In genomic region chr4:147927705-147928104, GRCm38 (mm10) we compare ENCODE assay signal across 11 mouse cellular contexts. TPM values are rescaled to one million over a fixed set of nuclear protein-coding genes. Genes with fewer than 3 reads are reported as not detected.
DNase-seq lines count a peak whose midpoint lies in the region; ATAC-seq lines count a peak whose summit lies in the region.
"Had no signal": no experiment of that assay in that cellular context is flagged by ENCODE, and none has a peak within 500 bp of the region (broad histone marks: within the 10 kb centered on the region; RNA-seq: fewer than 3 reads in every experiment).

No protein-coding gene starts in this region.

- H3K9ac ChIP-seq in hindbrain, embryonic 11.5 days (ENCODE audit: low read depth, low read length) = no peak overlapping the region
- H3K9ac ChIP-seq in hindbrain, embryonic 13.5 days = no peak overlapping the region
- H3K9ac ChIP-seq in forebrain, embryonic 12.5 days = no peak overlapping the region
- H3K9ac ChIP-seq: embryonic facial prominence, embryonic 15.5 days; limb, embryonic 15.5 days had no signal

- H3K4me1 ChIP-seq in hindbrain, embryonic 11.5 days (replicated peaks; ENCODE audit: control insufficient read depth, insufficient read depth, low read length) = no peaks in the 10 kb centered on the region
- no peaks in the 10 kb centered on the region for H3K4me1 ChIP-seq in hindbrain, embryonic 13.5 days (replicated peaks)
- H3K4me1 ChIP-seq in forebrain, embryonic 12.5 days = 0 out of 2 replicates have a peak, but pooled peaks cover 5% of the 10 kb centered on the region

- peak; percentile 17 for DNase-seq in hindbrain, embryonic 11.5 days (ENCODE audit: low spot score)
- peak; percentile 72 for DNase-seq in heart, adult 8-10 months (ENCODE audit: low spot score)
- peak; percentile 76 to 79 for DNase-seq in kidney, postnatal 25 days
- DNase-seq in spleen, postnatal 14 days (ENCODE audit: low spot score in 2 of 2) = no peak
- no peak for DNase-seq in spleen, adult 12 weeks (ENCODE audit: low spot score)

- no peak overlapping the region for H3K4me2 ChIP-seq in hindbrain, embryonic 11.5 days (replicated peaks; ENCODE audit: low read depth, low read length)
- no peak overlapping the region for H3K4me2 ChIP-seq in hindbrain, embryonic 13.5 days
- no peak overlapping the region for H3K4me2 ChIP-seq in forebrain, embryonic 12.5 days
- H3K4me2 ChIP-seq: embryonic facial prominence, embryonic 15.5 days; limb, embryonic 15.5 days had no signal

- no peaks in the 10 kb centered on the region for H3K27me3 ChIP-seq in hindbrain, embryonic 11.5 days (ENCODE audit: control insufficient read depth, insufficient read depth, low read length)
- no peaks in the 10 kb centered on the region for H3K27me3 ChIP-seq in hindbrain, embryonic 13.5 days
- H3K27me3 ChIP-seq in forebrain, embryonic 12.5 days = no peaks in the 10 kb centered on the region
- H3K27me3 ChIP-seq: embryonic facial prominence, embryonic 15.5 days; limb, embryonic 15.5 days had no signal

- H3K9me3 ChIP-seq in hindbrain, embryonic 11.5 days (ENCODE audit: control insufficient read depth, low read length) = no peaks in the 10 kb centered on the region
- no peaks in the 10 kb centered on the region for H3K9me3 ChIP-seq in hindbrain, embryonic 13.5 days
- H3K9me3 ChIP-seq in forebrain, embryonic 12.5 days = no peaks in the 10 kb centered on the region
- H3K9me3 ChIP-seq: embryonic facial prominence, embryonic 15.5 days; limb, embryonic 15.5 days had no signal

- no peak overlapping the region for H3K27ac ChIP-seq in hindbrain, embryonic 11.5 days (ENCODE audit: low read depth, low read length)
- H3K27ac ChIP-seq in hindbrain, embryonic 13.5 days = no peak overlapping the region
- no peak overlapping the region for H3K27ac ChIP-seq in forebrain, embryonic 12.5 days
- H3K27ac ChIP-seq: embryonic facial prominence, embryonic 15.5 days; limb, embryonic 15.5 days had no signal

- no peaks in the 10 kb centered on the region for H3K36me3 ChIP-seq in hindbrain, embryonic 11.5 days (ENCODE audit: control insufficient read depth, insufficient read depth, low read length)
- peaks cover 7% of the 10 kb centered on the region; the same call in 1 of the 2 replicates for H3K36me3 ChIP-seq in hindbrain, embryonic 13.5 days
- H3K36me3 ChIP-seq in forebrain, embryonic 12.5 days (replicated peaks) = peaks cover 8% of the 10 kb centered on the region; the same call in 1 of the 2 replicates

- no peak overlapping the region for H3K4me3 ChIP-seq in hindbrain, embryonic 11.5 days (ENCODE audit: low read depth, low read length)
- H3K4me3 ChIP-seq in hindbrain, embryonic 13.5 days = no peak overlapping the region
- H3K4me3 ChIP-seq in forebrain, embryonic 12.5 days (replicated peaks) = no peak overlapping the region
- H3K4me3 ChIP-seq: embryonic facial prominence, embryonic 15.5 days; limb, embryonic 15.5 days had no signal

- 43% methylated on average over 8 of the region's 8 CpGs for WGBS in hindbrain, embryonic 11.5 days
- 51% methylated on average over 8 of the region's 8 CpGs for WGBS in hindbrain, embryonic 13.5 days
- 36% methylated on average over 8 of the region's 8 CpGs for WGBS in forebrain, embryonic 12.5 days

- no peak for ATAC-seq in hindbrain, embryonic 11.5 days (ENCODE audit: low FRiP score)
- ATAC-seq in hindbrain, embryonic 13.5 days (ENCODE audit: low FRiP score) = no peak
- ATAC-seq in megakaryocyte progenitor cell, adult 5-6 weeks (replicated peaks; ENCODE audit: poor library complexity) = peak; percentile 62
- no peak for ATAC-seq in forebrain, embryonic 12.5 days (ENCODE audit: low FRiP score)

RNA-seq across cellular contexts. Expression of gene Plod1, which starts 8.9 kb away (rescaled TPM):
- polyA plus RNA-seq in hindbrain, embryonic 11.5 days (2014; fragmentation: Nextera tagmentation; extraction: Ambion mirVana) = 28.2 and 28.7 TPM in 2 replicates
- polyA plus RNA-seq in hindbrain, embryonic 13.5 days (2015; fragmentation: Nextera tagmentation; extraction: Ambion mirVana) = 26.6 and 28.1 TPM in 2 replicates
- 10 to 100 TPM; 52.7 to 66.9 (median 61.3) TPM for total RNA-seq in heart, adult 8-10 months (2022)
- 4.8 and 5.6 TPM in 2 replicates for total RNA-seq in megakaryocyte progenitor cell, adult 5-6 weeks (2015)
- total RNA-seq in megakaryocyte progenitor cell, adult 5-6 weeks (2017) = 10.5 and 12.2 TPM in 2 replicates
- polyA plus RNA-seq in forebrain, embryonic 12.5 days (2016; fragmentation: Nextera tagmentation; extraction: Ambion mirVana) = 21.6 and 24.9 TPM in 2 replicates

RNA-seq across cellular contexts. Expression of gene 2510039O18Rik, which starts 13.0 kb away (rescaled TPM):
- polyA plus RNA-seq in hindbrain, embryonic 11.5 days (2014; fragmentation: Nextera tagmentation; extraction: Ambion mirVana) = 13.6 and 16.7 TPM in 2 replicates
- 12.6 and 13.0 TPM in 2 replicates for polyA plus RNA-seq in hindbrain, embryonic 13.5 days (2015; fragmentation: Nextera tagmentation; extraction: Ambion mirVana)
- total RNA-seq in heart, adult 8-10 months (2022) = 10 to 100 TPM; 35.8 to 43.1 (median 39.7) TPM
- 32.9 and 34.2 TPM in 2 replicates for total RNA-seq in megakaryocyte progenitor cell, adult 5-6 weeks (2015)
- 30.4 and 38.6 TPM in 2 replicates for total RNA-seq in megakaryocyte progenitor cell, adult 5-6 weeks (2017)
- polyA plus RNA-seq in forebrain, embryonic 12.5 days (2016; fragmentation: Nextera tagmentation; extraction: Ambion mirVana) = 16.3 and 16.6 TPM in 2 replicates

RNA-seq across cellular contexts. Expression of gene Mfn2, which starts 23.2 kb away (rescaled TPM):
- polyA plus RNA-seq in hindbrain, embryonic 11.5 days (2014; fragmentation: Nextera tagmentation; extraction: Ambion mirVana) = 33.2 and 39.0 TPM in 2 replicates
- polyA plus RNA-seq in hindbrain, embryonic 13.5 days (2015; fragmentation: Nextera tagmentation; extraction: Ambion mirVana) = 82.6 and 86.9 TPM in 2 replicates
- 100 to 1,000 TPM; 664 to 803 (median 747) TPM for total RNA-seq in heart, adult 8-10 months (2022)
- total RNA-seq in megakaryocyte progenitor cell, adult 5-6 weeks (2015) = 24.3 and 25.0 TPM in 2 replicates
- total RNA-seq in megakaryocyte progenitor cell, adult 5-6 weeks (2017) = 29.1 and 33.6 TPM in 2 replicates
- polyA plus RNA-seq in forebrain, embryonic 12.5 days (2016; fragmentation: Nextera tagmentation; extraction: Ambion mirVana) = 61.2 and 63.1 TPM in 2 replicates

RNA-seq across cellular contexts. Expression of gene Nppb, which starts 57.9 kb away (rescaled TPM):
- 0.23 and 0.39 TPM in 2 replicates for polyA plus RNA-seq in hindbrain, embryonic 11.5 days (2014; fragmentation: Nextera tagmentation; extraction: Ambion mirVana)
- 0.30 TPM in 1 of 2 replicates, not detected in the other for polyA plus RNA-seq in hindbrain, embryonic 13.5 days (2015; fragmentation: Nextera tagmentation; extraction: Ambion mirVana)
- total RNA-seq in heart, adult 8-10 months (2022) = 100 to 1,000 TPM; 107 to 313 (median 216) TPM
- total RNA-seq in megakaryocyte progenitor cell, adult 5-6 weeks (2015) = not detected in 2 replicates
- total RNA-seq in megakaryocyte progenitor cell, adult 5-6 weeks (2017) = not detected in 2 replicates
- not detected in 2 replicates for polyA plus RNA-seq in forebrain, embryonic 12.5 days (2016; fragmentation: Nextera tagmentation; extraction: Ambion mirVana)
- polyA plus RNA-seq: stomach, embryonic 14.5 days had no signal

RNA-seq across cellular contexts. Expression of gene Fv1, which starts 58.9 kb away (rescaled TPM):
- polyA plus RNA-seq in hindbrain, embryonic 11.5 days (2014; fragmentation: Nextera tagmentation; extraction: Ambion mirVana) = 11.8 and 15.3 TPM in 2 replicates
- polyA plus RNA-seq in hindbrain, embryonic 13.5 days (2015; fragmentation: Nextera tagmentation; extraction: Ambion mirVana) = 10.9 and 12.0 TPM in 2 replicates
- total RNA-seq in heart, adult 8-10 months (2022) = 10 to 100 TPM; 17.8 to 23.1 (median 20.2) TPM
- 4.2 and 5.3 TPM in 2 replicates for total RNA-seq in megakaryocyte progenitor cell, adult 5-6 weeks (2015)
- 13.4 and 15.9 TPM in 2 replicates for total RNA-seq in megakaryocyte progenitor cell, adult 5-6 weeks (2017)
- 17.3 and 20.5 TPM in 2 replicates for polyA plus RNA-seq in forebrain, embryonic 12.5 days (2016; fragmentation: Nextera tagmentation; extraction: Ambion mirVana)

Comparison
In these comparisons a context has a peak if more than half of its experiments do, and no peak if none do; other contexts are left out.
1. DNase-seq: peak in hindbrain, embryonic 11.5 days (single experiment), heart, adult 8-10 months (single experiment) and kidney, postnatal 25 days (2 of 2); none in spleen, postnatal 14 days (0 of 2) and spleen, adult 12 weeks (single experiment).